Mouse (Mus musculus) liver, postnatal 0 days (tissue): ENCODE data around the gene Ubtf. TPM values are rescaled to one million over a fixed set of nuclear protein-coding genes. Genes with fewer than 3 reads are reported as not detected.

Experiments
- ATAC-seq: fragments of 200-750 bp; cut with Nextera tagmentation; 2 replicates; pipeline ENCODE4 v1.8.0; 2017; ENCODE audit warnings: mild to moderate bottlenecking, moderate library complexity
- DNase-seq: peaks from one replicate; pipeline ENCODE4 v3.0.0-alpha.2; 2016
- H3K27ac ChIP-seq: fragments of 300-500 bp; sonication (generic); 2 replicates; pipeline ENCODE4 v1.5.1; 2014; ENCODE audit warnings: antibody characterized with exemption, moderate library complexity, mild to moderate bottlenecking, low read depth
- H3K27me3 ChIP-seq: fragments of 300-500 bp; sonication (generic); 2 replicates; pipeline ENCODE4 v1.6.1; 2014; ENCODE audit warnings: low read length, control low read depth, mixed read lengths; ENCODE audit not compliant: insufficient read depth
- H3K36me3 ChIP-seq: fragments of 300-500 bp; sonication (generic); replicated peaks from 2 replicates; pipeline ENCODE4 v1.6.1; 2014; ENCODE audit warnings: mild to moderate bottlenecking, control low read depth, low read length, moderate library complexity, mixed read lengths; ENCODE audit not compliant: insufficient read depth
- H3K4me1 ChIP-seq: fragments of 300-500 bp; sonication (generic); 2 replicates; pipeline ENCODE4 v1.6.1; 2014; ENCODE audit warnings: antibody characterized with exemption, mild to moderate bottlenecking, control low read depth; ENCODE audit not compliant: insufficient read depth
- H3K4me2 ChIP-seq: fragments of 300-500 bp; sonication (generic); 2 replicates; pipeline ENCODE4 v1.6.1; 2014; ENCODE audit warnings: low read depth, mild to moderate bottlenecking, low read length, moderate library complexity, mixed read lengths
- H3K4me3 ChIP-seq: fragments of 300-500 bp; sonication (generic); 2 replicates; pipeline ENCODE4 v1.5.1; 2014; ENCODE audit warnings: low read depth, low read length
- H3K9ac ChIP-seq: fragments of 300-500 bp; sonication (generic); replicated peaks from 2 replicates; pipeline ENCODE4 v1.6.1; 2014; ENCODE audit warnings: mild to moderate bottlenecking, moderate library complexity
- H3K9me3 ChIP-seq: fragments of 300-500 bp; sonication (generic); 2 replicates; pipeline ENCODE4 v1.6.1; 2016; ENCODE audit warnings: mild to moderate bottlenecking, control low read depth, low read length, mixed read lengths
- CTCF ChIP-seq: sonication (generic); IDR thresholded peaks from 2 replicates; pipeline ENCODE4 v1.5.1; 2016; ENCODE audit warnings: antibody characterized with exemption, low read depth
- EP300 ChIP-seq: IDR thresholded peaks from 2 replicates; pipeline ENCODE4 v1.6.1; 2016; ENCODE audit warnings: antibody characterized with exemption, low read depth, mild to moderate bottlenecking
- WGBS: fragments of 180-500 bp; shearing (Covaris S2); extraction: QIAGEN DNeasy Blood & Tissue Kit; methylation state at CpG from one replicate; pipeline ENCODE4 v1.1.7; 2014; ENCODE audit not compliant: insufficient replicate concordance; 5-methylcytosine and 5-hydroxymethylcytosine counted together
- polyA plus RNA-seq: library from polyadenylated mRNA; unstranded; fragments of >200 nt; fragmentation: Nextera tagmentation; extraction: Ambion mirVana; gene quantifications from 2 replicates; pipeline ENCODE4 v1.2.1, GENCODE M21; 2015

Gene Ubtf
- polyA plus RNA-seq, 1 experiment from 2014 or later, result 32.5 TPM

- Histone ChIP-seq H3K27me3 (no peaks in the 10 kb centered on the region), H3K27ac (peak overlapping the region; percentile 99), H3K36me3 (peaks cover 21% of the 10 kb centered on the region), H3K4me2 (peak overlapping the region; percentile 95), H3K4me1 (peaks cover 25% of the 10 kb centered on the region), H3K9ac (peak overlapping the region; percentile 100), H3K9me3 (no peaks in the 10 kb centered on the region), H3K4me3 (peak overlapping the region; percentile 88)
- DNase-seq, result peak; percentile 78
- WGBS, result under 1% methylated on average over 77 of the region's 84 CpGs
- TF ChIP-seq EP300 (no peak), CTCF (no peak)
- peak; percentile 22 for ATAC-seq
Observed at GRCm38 (mm10) chr11:102318576-102319409, 749 bp downstream of the Ubtf start.

GRCm38 (mm10) chr11:102317901-102318575 lies 1.5 kb downstream of the Ubtf start:
- peak; percentile 49 for ATAC-seq
- TF ChIP-seq EP300, result no peak
- TF ChIP-seq CTCF, result no peak
- H3K4me3 ChIP-seq, result peak overlapping the region; percentile 88
- H3K27me3 ChIP-seq, result no peaks in the 10 kb centered on the region
- peak overlapping the region; percentile 100 for H3K9ac ChIP-seq
- 0% methylated on average over 23 of the region's 77 CpGs for WGBS
- no peaks in the 10 kb centered on the region for H3K9me3 ChIP-seq
- DNase-seq, result peak; percentile 82
- peak overlapping the region; percentile 99 for H3K27ac ChIP-seq
- peaks cover 25% of the 10 kb centered on the region for H3K4me1 ChIP-seq
- H3K36me3 ChIP-seq, result peaks cover 28% of the 10 kb centered on the region
- peak overlapping the region; percentile 95 for H3K4me2 ChIP-seq

GRCm38 (mm10) chr11:102317298-102317900 lies 2.1 kb downstream of the Ubtf start:
- peak overlapping the region; percentile 100 for H3K9ac ChIP-seq
- ATAC-seq (peak; percentile 59), DNase-seq (peak; percentile 79)
- H3K4me1 ChIP-seq, result peaks cover 25% of the 10 kb centered on the region
- H3K36me3 ChIP-seq, result peaks cover 34% of the 10 kb centered on the region
- no peaks in the 10 kb centered on the region for H3K9me3 ChIP-seq
- WGBS, result under 1% methylated on average over 55 of the region's 87 CpGs
- H3K27ac ChIP-seq, result peak overlapping the region; percentile 99
- no peaks in the 10 kb centered on the region for H3K27me3 ChIP-seq
- peak overlapping the region; percentile 88 for H3K4me3 ChIP-seq
- H3K4me2 ChIP-seq, result peak overlapping the region; percentile 95
- TF ChIP-seq EP300, result no peak
- TF ChIP-seq CTCF, result no peak; the same call in 1 of the 2 replicates

GRCm38 (mm10) chr11:102316572-102317297 lies 2.8 kb downstream of the Ubtf start:
- peak overlapping the region; percentile 88 for H3K4me3 ChIP-seq
- H3K4me2 ChIP-seq, result peak overlapping the region; percentile 95
- no peaks in the 10 kb centered on the region for H3K9me3 ChIP-seq
- ATAC-seq, result peak; percentile 78
- 0 out of 2 replicates have a peak, but pooled peaks have one; percentile 28 for TF ChIP-seq CTCF
- peak; percentile 62; the same call in 1 of the 2 replicates for TF ChIP-seq EP300
- peak overlapping the region; percentile 100 for H3K9ac ChIP-seq
- WGBS, result under 1% methylated on average over 40 of the region's 80 CpGs
- H3K27me3 ChIP-seq, result no peaks in the 10 kb centered on the region
- H3K27ac ChIP-seq, result peak overlapping the region; percentile 99
- H3K4me1 ChIP-seq, result peaks cover 28% of the 10 kb centered on the region
- H3K36me3 ChIP-seq, result peaks cover 41% of the 10 kb centered on the region
- peak; percentile 95 for DNase-seq

- Histone ChIP-seq H3K36me3 (peaks cover 41% of the 10 kb centered on the region), H3K27me3 (no peaks in the 10 kb centered on the region), H3K9me3 (no peaks in the 10 kb centered on the region), H3K4me1 (peaks cover 31% of the 10 kb centered on the region), H3K4me3 (peak overlapping the region; percentile 88), H3K27ac (peak overlapping the region; percentile 83), H3K4me2 (peak overlapping the region; percentile 95), H3K9ac (peak overlapping the region; percentile 100)
- DNase-seq (no peak), ATAC-seq (no peak)
- 11% methylated on average over 14 of the region's 14 CpGs for WGBS
- TF ChIP-seq EP300, result no peak
- no peak for TF ChIP-seq CTCF
Observed at GRCm38 (mm10) chr11:102315690-102316571, 3.6 kb downstream of the Ubtf start.
